Mouse (Mus musculus): ENCODE results near the gene Myl6. TPM values are rescaled to one million over a fixed set of nuclear protein-coding genes. Genes with fewer than 3 reads are reported as not detected.

Gene Myl6
- total and polyA plus RNA-seq, 3 experiments: 242 to 379 (median 302) TPM

DNA sequence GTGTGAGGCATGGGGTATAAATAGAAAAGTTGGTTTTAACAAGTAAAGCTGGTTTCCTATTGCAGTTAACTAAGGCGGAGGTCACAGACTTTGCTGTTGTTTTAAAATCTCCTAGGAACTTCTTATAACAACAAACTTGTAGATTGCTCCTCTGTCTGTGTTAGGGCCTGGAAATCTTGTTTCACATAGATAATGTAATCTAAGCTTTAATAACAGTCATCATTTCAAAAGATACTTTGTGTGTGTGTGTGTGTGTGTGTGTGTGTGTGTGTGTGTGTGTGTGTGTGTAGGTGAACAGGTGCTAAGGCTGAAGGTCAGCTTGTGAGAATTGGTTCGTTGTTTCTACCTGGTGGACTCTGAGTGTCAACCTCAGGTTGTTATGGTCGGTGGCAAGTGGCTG is 10.1 kb upstream of the Myl6 start:
- peaks cover 6% of the 10 kb centered on the region for H3K4me1 ChIP-seq (ENCODE audit: control insufficient read depth, insufficient read depth, low read length)
- no peak for DNase-seq
- TF ChIP-seq POLR2A (IDR thresholded peaks at IDR 0.05; ENCODE audit: insufficient read depth, low read depth, low read length): no peak
- no peak for TF ChIP-seq CTCF (IDR thresholded peaks at IDR 0.05)
- no peak for TF ChIP-seq EP300 (IDR thresholded peaks at IDR 0.05; ENCODE audit: insufficient read depth, low read depth, low read length)
- H3K27me3 ChIP-seq (ENCODE audit: control insufficient read depth, insufficient read depth, low read length): no peaks in the 10 kb centered on the region
- WGBS: 49% methylated on average over 3 of the region's 3 CpGs
- H3K4me3 ChIP-seq: peak overlapping the region; percentile 31
- no peak overlapping the region for H3K9ac ChIP-seq (ENCODE audit: low read depth, low read length)
- no peaks in the 10 kb centered on the region for H3K36me3 ChIP-seq (ENCODE audit: control insufficient read depth, insufficient read depth, low read length)
- peak overlapping the region; percentile 79 for H3K27ac ChIP-seq
- no peaks in the 10 kb centered on the region; the same call in 1 of the 2 replicates for H3K79me2 ChIP-seq (replicated peaks; ENCODE audit: control insufficient read depth, insufficient read depth, low read length)
- intact Hi-C loops (cut with DNase I): no loop called here

DNA sequence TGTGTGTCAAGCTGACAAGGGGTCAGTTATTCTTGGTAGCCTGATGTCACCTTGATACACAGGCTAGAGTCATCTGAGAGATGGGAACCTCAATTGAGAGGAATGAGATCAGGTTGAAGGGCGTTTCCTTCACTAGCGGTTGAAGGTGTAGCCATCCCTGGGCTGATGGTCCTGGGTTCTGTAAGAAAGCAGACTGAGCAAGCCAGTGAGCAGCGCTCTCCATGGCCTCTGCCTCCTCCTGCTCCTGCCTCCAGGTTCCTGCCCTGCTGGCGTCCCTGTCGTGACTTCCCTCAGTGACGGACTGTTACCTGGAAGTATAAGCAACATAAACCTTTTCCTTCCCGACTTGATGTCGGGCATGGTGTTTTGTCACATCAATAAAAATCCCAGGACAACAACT is 9.6 kb upstream of the Myl6 start:
- intact Hi-C loops (cut with DNase I): no loop called here
- DNase-seq: no peak
- WGBS: 66% methylated on average over 8 of the region's 8 CpGs
- no peak for TF ChIP-seq POLR2A (IDR thresholded peaks at IDR 0.05; ENCODE audit: insufficient read depth, low read depth, low read length)
- TF ChIP-seq EP300 (IDR thresholded peaks at IDR 0.05; ENCODE audit: insufficient read depth, low read depth, low read length): no peak
- TF ChIP-seq CTCF (IDR thresholded peaks at IDR 0.05): no peak
- Histone ChIP-seq H3K4me3 (peak overlapping the region; percentile 31), H3K4me1 (ENCODE audit: control insufficient read depth, insufficient read depth, low read length) (peaks cover 6% of the 10 kb centered on the region), H3K9ac (ENCODE audit: low read depth, low read length) (0 out of 2 replicates have a peak overlapping the region, but pooled peaks have one; percentile 28), H3K79me2 (replicated peaks; ENCODE audit: control insufficient read depth, insufficient read depth, low read length) (no peaks in the 10 kb centered on the region; the same call in 1 of the 2 replicates), H3K27me3 (ENCODE audit: control insufficient read depth, insufficient read depth, low read length) (no peaks in the 10 kb centered on the region), H3K27ac (peak overlapping the region; percentile 79), H3K36me3 (ENCODE audit: control insufficient read depth, insufficient read depth, low read length) (no peaks in the 10 kb centered on the region)

DNA sequence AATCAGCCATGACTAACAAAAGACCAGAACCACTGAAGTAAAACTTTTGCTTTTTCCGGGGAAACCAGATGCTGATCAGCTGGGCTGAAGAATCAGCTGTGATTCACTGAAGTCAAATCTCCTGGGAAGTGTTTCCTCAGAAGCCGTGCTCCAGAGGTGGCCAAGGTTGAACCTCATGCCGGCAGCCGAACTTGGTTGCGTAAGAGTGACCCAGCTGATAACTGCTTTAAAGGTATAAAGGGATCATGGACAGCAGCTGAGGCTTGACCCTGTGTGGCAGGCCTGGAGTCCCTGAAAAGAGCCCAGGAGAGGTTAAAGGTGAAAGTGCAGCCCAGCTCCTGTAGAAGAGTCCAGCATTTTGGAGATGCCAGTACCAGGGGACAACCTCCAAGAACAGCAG is 8.4 kb upstream of the Myl6 start:
- Histone ChIP-seq H3K27ac (peak overlapping the region; percentile 79), H3K79me2 (replicated peaks; ENCODE audit: control insufficient read depth, insufficient read depth, low read length) (no peaks in the 10 kb centered on the region; the same call in 1 of the 2 replicates), H3K27me3 (ENCODE audit: control insufficient read depth, insufficient read depth, low read length) (no peaks in the 10 kb centered on the region), H3K36me3 (ENCODE audit: control insufficient read depth, insufficient read depth, low read length) (no peaks in the 10 kb centered on the region), H3K9ac (ENCODE audit: low read depth, low read length) (peak overlapping the region; percentile 32), H3K4me1 (ENCODE audit: control insufficient read depth, insufficient read depth, low read length) (peaks cover 6% of the 10 kb centered on the region), H3K4me3 (peak overlapping the region; percentile 21; the same call in 1 of the 2 replicates)
- intact Hi-C loops (cut with DNase I): no loop called here
- DNase-seq: peak; percentile 56 to 75
- TF ChIP-seq POLR2A (IDR thresholded peaks at IDR 0.05; ENCODE audit: insufficient read depth, low read depth, low read length): peak; percentile 39; the same call in 1 of the 2 replicates
- TF ChIP-seq EP300 (IDR thresholded peaks at IDR 0.05; ENCODE audit: insufficient read depth, low read depth, low read length): 0 out of 2 replicates have a peak, but pooled peaks have one; percentile 41
- no peak for TF ChIP-seq CTCF (IDR thresholded peaks at IDR 0.05)
- 39% methylated on average over 5 of the region's 5 CpGs for WGBS

DNA sequence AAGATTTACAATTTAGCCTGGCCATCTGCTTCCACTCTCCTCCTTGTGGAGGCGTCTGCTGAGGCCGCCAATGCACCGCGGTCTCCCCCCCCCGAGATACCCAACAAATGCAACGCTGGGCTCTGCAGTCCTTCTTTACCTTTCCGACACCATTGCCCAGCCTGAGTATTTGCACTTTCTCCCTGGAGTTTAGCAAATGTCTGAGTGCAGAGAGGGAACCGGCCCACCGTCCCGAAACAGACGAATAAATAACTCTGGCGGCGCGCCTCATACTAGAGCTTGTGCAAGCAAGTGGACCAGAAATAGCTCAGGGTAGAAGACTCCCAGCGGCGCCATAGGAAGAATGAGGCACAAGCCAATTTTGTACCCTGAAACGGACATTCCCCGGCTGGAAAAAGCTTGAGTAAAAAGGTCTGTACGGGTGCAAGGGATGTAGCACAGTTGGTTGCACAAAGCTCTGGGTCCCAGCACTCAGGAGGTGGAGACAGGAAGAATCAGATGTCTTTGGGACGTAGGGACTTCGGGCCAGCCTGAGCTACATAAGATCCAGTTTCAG is 5.2 kb upstream of the Myl6 start:
- Histone ChIP-seq H3K4me1 (ENCODE audit: control insufficient read depth, insufficient read depth, low read length) (peaks cover 10% of the 10 kb centered on the region), H3K27ac (peak overlapping the region; percentile 95), H3K4me3 (peak overlapping the region; percentile 62), H3K27me3 (ENCODE audit: control insufficient read depth, insufficient read depth, low read length) (no peaks in the 10 kb centered on the region), H3K9ac (ENCODE audit: low read depth, low read length) (peak overlapping the region; percentile 83), H3K79me2 (replicated peaks; ENCODE audit: control insufficient read depth, insufficient read depth, low read length) (no peaks in the 10 kb centered on the region; the same call in 1 of the 2 replicates), H3K36me3 (ENCODE audit: control insufficient read depth, insufficient read depth, low read length) (no peaks in the 10 kb centered on the region)
- 0 out of 2 replicates have a peak, but pooled peaks have one; percentile 30 for TF ChIP-seq EP300 (IDR thresholded peaks at IDR 0.05; ENCODE audit: insufficient read depth, low read depth, low read length)
- TF ChIP-seq POLR2A (IDR thresholded peaks at IDR 0.05; ENCODE audit: insufficient read depth, low read depth, low read length): no peak
- WGBS: 1% methylated on average over 21 of the region's 21 CpGs
- peak; percentile 80 to 81 for DNase-seq
- intact Hi-C loops (cut with DNase I): loop anchor here (2.0 to 10.0 kb wide), 2 partner anchors 48 to 404 kb away; partner anchors contain the start of genes Baz2a and Zc3h10

DNA sequence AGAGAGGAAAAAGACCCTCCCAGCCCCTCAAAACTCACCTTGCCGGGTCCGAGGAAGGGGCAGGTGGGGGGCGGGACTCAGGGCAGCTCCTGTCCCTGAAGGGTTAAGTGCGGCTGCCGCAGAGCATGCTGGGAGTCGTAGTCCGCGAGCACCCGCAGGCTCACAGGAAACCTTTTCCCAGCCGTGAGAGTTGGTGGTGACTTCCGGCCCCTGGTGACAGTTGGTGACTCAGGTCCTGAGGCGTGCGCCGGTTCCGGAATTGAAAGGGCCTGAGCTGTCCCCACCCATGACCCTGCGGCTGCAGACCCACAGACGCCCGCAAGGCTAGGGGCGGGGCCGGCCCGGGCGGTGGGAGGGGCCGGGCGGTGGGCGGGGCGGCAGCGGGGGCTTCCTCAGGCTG is 4.6 kb upstream of the Myl6 start, which contains the start of gene Myl6b:
Gene Myl6b, minus strand, starts transcription at position 96 of the 400 bp plus-strand sequence.
- Histone ChIP-seq H3K4me3 (peak within 1 kb of the TSS; percentile 62), H3K27ac (peak within 1 kb of the TSS; percentile 95), H3K36me3 (ENCODE audit: control insufficient read depth, insufficient read depth, low read length) (no peaks in the 10 kb centered on the region), H3K27me3 (ENCODE audit: control insufficient read depth, insufficient read depth, low read length) (no peaks in the 10 kb centered on the region), H3K9ac (ENCODE audit: low read depth, low read length) (peak within 1 kb of the TSS; percentile 83), H3K79me2 (replicated peaks; ENCODE audit: control insufficient read depth, insufficient read depth, low read length) (no peaks in the 10 kb centered on the region; the same call in 1 of the 2 replicates), H3K4me1 (ENCODE audit: control insufficient read depth, insufficient read depth, low read length) (peaks cover 10% of the 10 kb centered on the region)
- TF ChIP-seq CTCF (IDR thresholded peaks at IDR 0.05): peak; percentile 40; the same call in 1 of the 2 replicates
- TF ChIP-seq POLR2A (IDR thresholded peaks at IDR 0.05; ENCODE audit: insufficient read depth, low read depth, low read length): peak; percentile 45
- peak; percentile 89 for TF ChIP-seq EP300 (IDR thresholded peaks at IDR 0.05; ENCODE audit: insufficient read depth, low read depth, low read length)
- intact Hi-C loops (cut with DNase I): loop anchor here (2.0 to 10.0 kb wide), 2 partner anchors 48 to 404 kb away; partner anchors contain the start of genes Baz2a and Zc3h10
- DNase-seq: peak; percentile 95 to 99
- WGBS: 1% methylated on average over 27 of the region's 27 CpGs

All from heart, adult 2 months (tissue).